Mouse (Mus musculus): ENCODE results near the gene Acat1.

Acat1 gene

GRCm38 (mm10) chr9:53535416-53536320 lies 74.5 kb downstream of the Acat1 start:
- in situ Hi-C loops (cut with MboI, MseI): loop anchor here (25.0 kb wide), 1 partner anchor 1473 kb away; no protein-coding TSS in a partner anchor
